In genomic region chr14:14945930-14946329, GRCm38 (mm10) we compare ENCODE assay signal across 18 mouse cellular contexts.
"Had no signal": no experiment of that assay in that cellular context is flagged by ENCODE, and none has a peak within 500 bp of the region (broad histone marks: within the 10 kb centered on the region; RNA-seq: fewer than 3 reads in every experiment).

No protein-coding gene starts in this region.

- H3K9me3 ChIP-seq: midbrain, embryonic 10.5 days; midbrain, embryonic 12.5 days; neural tube, embryonic 13.5 days; neural tube, embryonic 15.5 days had no signal

- H3K36me3 ChIP-seq: midbrain, embryonic 10.5 days; midbrain, embryonic 12.5 days; neural tube, embryonic 13.5 days; neural tube, embryonic 15.5 days had no signal

- DNase-seq: lung, embryonic 14.5 days; lung, postnatal 10 days; lung, postnatal 4 days; midbrain, embryonic 14.5 days; retina, postnatal 1 day; right cerebral cortex, adult 18-20 months; right cerebral cortex, postnatal 25 days; right cerebral cortex, postnatal 4 days; spleen, adult 18-20 months; thymus, adult 18-20 months; thymus, postnatal 14 days; thymus, postnatal 36 days had no signal

- H3K27me3 ChIP-seq: midbrain, embryonic 12.5 days; neural tube, embryonic 13.5 days; neural tube, embryonic 15.5 days had no signal

- H3K27ac ChIP-seq: midbrain, embryonic 10.5 days; midbrain, embryonic 12.5 days; neural tube, embryonic 13.5 days; neural tube, embryonic 15.5 days had no signal

- H3K9ac ChIP-seq: lung, embryonic 14.5 days; midbrain, embryonic 12.5 days; neural tube, embryonic 13.5 days; neural tube, embryonic 15.5 days had no signal

- H3K4me3 ChIP-seq: midbrain, embryonic 10.5 days; midbrain, embryonic 12.5 days; myocyte; neural tube, embryonic 13.5 days; neural tube, embryonic 15.5 days had no signal

- H3K4me1 ChIP-seq: midbrain, embryonic 10.5 days; midbrain, embryonic 12.5 days; neural tube, embryonic 13.5 days; neural tube, embryonic 15.5 days had no signal

- ATAC-seq: midbrain, embryonic 16.5 days had no signal

- H3K4me2 ChIP-seq: lung, embryonic 14.5 days; midbrain, embryonic 12.5 days; neural tube, embryonic 13.5 days; neural tube, embryonic 15.5 days had no signal
